Mouse (Mus musculus) liver, embryonic 11.5 days (tissue): ENCODE results near the gene Tor4a. TPM values are rescaled to one million over a fixed set of nuclear protein-coding genes. Genes with fewer than 3 reads are reported as not detected.
A peak's percentile ranks its signal among the peaks of the same experiment; 100 is the strongest.

Experiments used
- ATAC-seq: fragments of 200-750 bp; cut with Nextera tagmentation; replicated peaks from 2 replicates; pipeline ENCODE4 v1.8.0; 2017; ENCODE audit warnings: moderate number of reproducible peaks, mild to moderate bottlenecking, moderate TSS enrichment, moderate library complexity; ENCODE audit not compliant: low FRiP score
- DNase-seq: peaks from one replicate; pipeline ENCODE4 v3.0.0-alpha.2; 2017; ENCODE audit warnings: low spot score
- H3K27ac ChIP-seq: fragments of 300-500 bp; sonication (generic); 2 replicates; pipeline ENCODE4 v1.5.1; 2014; ENCODE audit warnings: mild to moderate bottlenecking, low read depth, low read length, control low read depth
- H3K27me3 ChIP-seq: fragments of 300-500 bp; sonication (generic); replicated peaks from 2 replicates; pipeline ENCODE4 v1.6.1; 2014; ENCODE audit warnings: low read length, mixed read lengths; ENCODE audit not compliant: control insufficient read depth, insufficient read depth
- H3K36me3 ChIP-seq: fragments of 300-500 bp; sonication (generic); 2 replicates; pipeline ENCODE4 v1.6.1; 2014; ENCODE audit warnings: mild to moderate bottlenecking, low read length, moderate library complexity, mixed read lengths; ENCODE audit not compliant: control insufficient read depth, insufficient read depth
- H3K4me1 ChIP-seq: fragments of 300-500 bp; sonication (generic); replicated peaks from 2 replicates; pipeline ENCODE4 v1.6.1; 2014; ENCODE audit warnings: low read length, mixed read lengths; ENCODE audit not compliant: control insufficient read depth, insufficient read depth
- H3K4me2 ChIP-seq: fragments of 300-500 bp; sonication (generic); 2 replicates; pipeline ENCODE4 v1.6.1; 2014; ENCODE audit warnings: mild to moderate bottlenecking, control low read depth, moderate library complexity
- H3K4me3 ChIP-seq: fragments of 300-500 bp; sonication (generic); 2 replicates; pipeline ENCODE4 v1.5.1; 2014; ENCODE audit warnings: low read depth, low read length, control low read depth
- H3K9ac ChIP-seq: fragments of 300-500 bp; sonication (generic); 2 replicates; pipeline ENCODE4 v1.6.1; 2014; ENCODE audit warnings: low read depth, low read length, control low read depth
- H3K9me3 ChIP-seq: fragments of 300-500 bp; sonication (generic); 2 replicates; pipeline ENCODE4 v1.6.1; 2016; ENCODE audit warnings: low read length, inconsistent platforms, mixed read lengths; ENCODE audit not compliant: control insufficient read depth
- WGBS: fragments of 180-500 bp; shearing (Covaris S2); extraction: QIAGEN DNeasy Blood & Tissue Kit; methylation state at CpG from one replicate; pipeline ENCODE4 v1.1.7; 2014; 5-methylcytosine and 5-hydroxymethylcytosine counted together
- polyA plus RNA-seq: library from polyadenylated mRNA; unstranded; fragments of >200 nt; fragmentation: Nextera tagmentation; extraction: Ambion mirVana; gene quantifications from 2 replicates; pipeline ENCODE4 v1.2.1, GENCODE M21; 2014

Gene Tor4a
- polyA plus RNA-seq, 1 experiment from 2014 or later = 12.1 TPM

GRCm38 (mm10) chr2:25187841-25188240 lies 8.8 kb downstream of the Tor4a start:
- WGBS = 83% methylated on average over 6 of the region's 6 CpGs
- no peak for DNase-seq
- Histone ChIP-seq H3K27me3 (peaks cover 28% of the 10 kb centered on the region), H3K4me2 (no peak overlapping the region), H3K4me1 (peaks cover 2% of the 10 kb centered on the region), H3K27ac (no peak overlapping the region), H3K4me3 (no peak overlapping the region), H3K9me3 (no peaks in the 10 kb centered on the region), H3K36me3 (no peaks in the 10 kb centered on the region), H3K9ac (no peak overlapping the region)
- ATAC-seq = no peak

DNA sequence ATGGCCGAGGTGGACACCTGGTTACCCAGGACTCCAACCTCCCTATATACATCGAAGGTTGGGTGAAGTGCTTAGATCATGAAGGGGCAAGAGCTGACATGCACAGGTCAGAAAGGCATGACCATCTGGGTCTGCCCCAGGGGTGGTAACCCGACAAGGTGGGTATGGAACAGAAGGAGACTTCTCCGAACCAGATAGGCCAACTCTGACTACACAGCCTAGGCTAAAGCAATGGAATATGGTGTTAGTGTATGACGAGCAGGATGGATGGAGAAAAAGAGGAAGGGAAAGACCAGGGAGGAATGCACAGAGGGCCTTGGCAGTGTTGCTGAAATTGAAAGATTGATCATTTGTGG lies 10.1 kb downstream of the Tor4a start:
- no peak for DNase-seq
- 36% methylated on average over 5 of the region's 5 CpGs for WGBS
- no peak overlapping the region for H3K9ac ChIP-seq

GRCm38 (mm10) chr2:25185625-25186574 lies 10.8 kb downstream of the Tor4a start:
- Histone ChIP-seq H3K36me3 (no peaks in the 10 kb centered on the region), H3K4me1 (peaks cover 5% of the 10 kb centered on the region), H3K9me3 (no peaks in the 10 kb centered on the region), H3K4me3 (peak overlapping the region; percentile 51), H3K9ac (peak overlapping the region; percentile 54), H3K4me2 (peak overlapping the region; percentile 79), H3K27me3 (peaks cover 45% of the 10 kb centered on the region), H3K27ac (0 out of 2 replicates have a peak overlapping the region, but pooled peaks have one; percentile 29)
- 1% methylated on average over 63 of the region's 64 CpGs for WGBS
- peak; percentile 38; the same call in 1 of the 2 replicates for ATAC-seq
- DNase-seq = peak; percentile 64

More for the DNA sequence above, 10.1 kb downstream of the Tor4a start:
- peak overlapping the region; percentile 51; the same call in 1 of the 2 replicates for H3K4me3 ChIP-seq
- peaks cover 38% of the 10 kb centered on the region for H3K27me3 ChIP-seq
- H3K4me1 ChIP-seq = peaks cover 5% of the 10 kb centered on the region
- no peaks in the 10 kb centered on the region for H3K36me3 ChIP-seq
- H3K27ac ChIP-seq = no peak overlapping the region
- H3K9me3 ChIP-seq = no peaks in the 10 kb centered on the region
- peak overlapping the region; percentile 79 for H3K4me2 ChIP-seq
- ATAC-seq = no peak

DNA sequence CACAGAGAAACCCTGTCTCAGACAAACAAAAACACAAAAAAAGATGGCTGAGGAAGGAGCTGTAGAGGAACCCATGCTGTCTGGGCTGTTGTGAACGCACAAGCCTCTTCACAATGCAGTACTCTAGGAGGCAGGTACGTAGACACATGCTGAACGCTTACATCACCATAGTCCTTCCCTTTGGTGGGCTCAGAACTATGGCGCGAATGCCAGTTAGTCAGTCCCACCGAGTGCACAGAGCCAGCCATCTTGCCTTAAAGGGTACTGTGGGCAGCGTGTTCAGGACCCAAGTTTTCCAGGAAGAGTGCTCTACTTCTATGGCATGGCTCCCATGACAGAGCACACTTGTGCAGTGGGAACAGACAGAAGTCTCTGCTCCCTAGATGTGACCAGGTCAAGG lies 12.2 kb downstream of the Tor4a start:
- Histone ChIP-seq H3K4me3 (no peak overlapping the region), H3K9ac (no peak overlapping the region), H3K4me2 (no peak overlapping the region), H3K9me3 (no peaks in the 10 kb centered on the region), H3K36me3 (no peaks in the 10 kb centered on the region), H3K4me1 (peaks cover 12% of the 10 kb centered on the region), H3K27ac (no peak overlapping the region), H3K27me3 (peaks cover 56% of the 10 kb centered on the region)
- WGBS = 91% methylated on average over 7 of the region's 7 CpGs
- DNase-seq = no peak
- ATAC-seq = no peak

DNA sequence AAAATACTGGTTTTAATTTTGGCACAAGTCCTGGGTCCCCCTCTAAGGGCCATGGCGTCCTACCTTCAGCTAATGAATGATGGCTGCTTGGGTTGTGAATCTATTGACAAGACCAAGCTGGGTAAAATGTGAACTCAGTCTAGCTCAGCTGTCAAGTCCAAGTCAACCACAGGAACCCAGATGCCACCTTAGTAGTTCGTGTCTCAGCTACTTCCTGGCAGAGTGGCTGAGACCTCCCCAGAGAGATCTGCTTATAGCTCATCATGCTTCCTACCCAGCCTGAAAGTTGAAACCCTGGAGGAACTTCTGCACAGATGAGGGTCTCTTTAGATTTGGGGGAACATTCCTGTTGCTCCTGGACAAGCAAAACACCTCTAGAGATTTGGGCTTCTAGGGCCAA lies 13.3 kb downstream of the Tor4a start:
- 67% methylated on average over 2 of the region's 2 CpGs for WGBS
- Histone ChIP-seq H3K36me3 (no peaks in the 10 kb centered on the region), H3K9ac (no peak overlapping the region), H3K27me3 (peaks cover 65% of the 10 kb centered on the region), H3K4me2 (no peak overlapping the region), H3K4me1 (peaks cover 15% of the 10 kb centered on the region), H3K27ac (no peak overlapping the region), H3K9me3 (no peaks in the 10 kb centered on the region), H3K4me3 (no peak overlapping the region)
- DNase-seq (no peak), ATAC-seq (no peak)

DNA sequence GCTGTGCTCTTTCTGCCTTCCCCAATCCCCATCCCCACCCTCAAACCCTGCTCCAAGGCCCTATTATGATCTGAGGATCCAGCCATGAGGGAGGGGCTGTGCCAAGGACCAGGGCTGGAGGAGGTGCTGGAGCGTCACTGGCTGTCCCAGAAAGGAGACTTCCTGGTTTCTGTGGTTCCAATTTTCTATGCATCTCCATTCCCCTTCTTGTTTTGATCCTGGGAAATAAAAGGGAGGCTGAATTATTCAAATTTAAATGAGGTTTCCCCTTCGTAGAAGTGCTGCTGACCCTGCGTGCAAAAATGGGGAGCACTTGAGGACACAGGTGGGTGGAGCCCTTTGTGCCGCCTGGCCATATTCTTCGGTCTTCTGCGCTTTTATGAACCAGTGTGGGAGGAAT lies 14.0 kb downstream of the Tor4a start:
- DNase-seq = no peak
- Histone ChIP-seq H3K27me3 (peaks cover 68% of the 10 kb centered on the region), H3K4me2 (peak overlapping the region; percentile 96), H3K9me3 (no peaks in the 10 kb centered on the region), H3K4me1 (peaks cover 21% of the 10 kb centered on the region), H3K36me3 (no peaks in the 10 kb centered on the region), H3K27ac (no peak overlapping the region), H3K9ac (0 out of 2 replicates have a peak overlapping the region, but pooled peaks have one; percentile 38), H3K4me3 (peak overlapping the region; percentile 65)
- 32% methylated on average over 6 of the region's 6 CpGs for WGBS
- no peak for ATAC-seq

- H3K9ac ChIP-seq = peak overlapping the region; percentile 78
- H3K9me3 ChIP-seq = no peaks in the 10 kb centered on the region
- peaks cover 28% of the 10 kb centered on the region for H3K4me1 ChIP-seq
- 2% methylated on average over 17 of the region's 17 CpGs for WGBS
- no peaks in the 10 kb centered on the region for H3K36me3 ChIP-seq
- ATAC-seq (no peak), DNase-seq (no peak)
- H3K4me2 ChIP-seq = peak overlapping the region; percentile 96
- peak overlapping the region; percentile 65 for H3K4me3 ChIP-seq
- H3K27me3 ChIP-seq = peaks cover 76% of the 10 kb centered on the region
- peak overlapping the region; percentile 93 for H3K27ac ChIP-seq
Measured at GRCm38 (mm10) chr2:25181891-25182397, 14.7 kb downstream of the Tor4a start.

DNA sequence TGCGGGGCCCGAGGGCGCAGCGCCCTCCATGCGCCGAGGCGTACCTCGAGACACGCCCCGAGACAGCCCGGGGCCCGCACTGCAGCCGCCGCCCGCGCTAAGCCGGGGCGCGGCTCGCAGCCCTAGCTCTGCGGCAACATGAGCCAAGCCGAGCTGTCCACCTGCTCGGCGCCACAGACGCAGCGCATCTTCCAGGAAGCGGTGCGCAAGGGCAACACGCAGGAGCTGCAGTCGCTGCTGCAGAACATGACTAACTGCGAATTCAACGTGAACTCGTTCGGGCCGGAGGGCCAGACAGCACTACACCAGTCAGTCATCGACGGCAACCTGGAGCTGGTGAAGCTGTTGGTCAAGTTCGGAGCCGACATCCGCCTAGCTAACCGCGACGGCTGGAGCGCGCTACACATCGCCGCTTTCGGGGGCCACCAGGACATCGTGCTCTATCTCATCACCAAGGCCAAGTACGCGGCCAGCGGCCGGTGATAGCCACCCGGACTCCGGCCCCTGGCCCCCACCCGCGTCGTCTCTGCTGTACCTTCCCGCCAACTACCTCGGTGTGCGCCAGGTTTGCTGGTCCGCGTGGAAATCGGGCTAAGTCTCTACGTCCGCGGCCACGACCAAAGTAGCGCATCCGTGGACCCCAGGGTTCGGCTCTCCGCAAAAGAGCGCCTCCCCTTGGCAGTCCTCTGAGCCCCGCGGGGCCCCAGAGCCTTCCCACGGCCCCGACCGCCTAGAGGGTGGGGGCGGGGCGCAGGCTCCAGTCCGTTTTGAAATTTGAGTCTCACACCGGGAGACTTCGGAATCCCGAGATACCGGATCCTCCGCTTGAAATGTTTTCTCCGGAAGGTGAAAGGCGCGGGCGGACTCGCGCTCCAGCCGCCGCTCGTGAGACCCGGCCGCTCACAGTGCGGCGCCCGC lies 15.5 kb downstream of the Tor4a start:
- under 1% methylated on average over 100 of the region's 100 CpGs for WGBS
- no peaks in the 10 kb centered on the region for H3K36me3 ChIP-seq
- peaks cover 29% of the 10 kb centered on the region for H3K4me1 ChIP-seq
- peak overlapping the region; percentile 78 for H3K9ac ChIP-seq
- peak overlapping the region; percentile 93 for H3K27ac ChIP-seq
- H3K4me3 ChIP-seq = peak overlapping the region; percentile 65
- ATAC-seq = peak; percentile 72
- H3K4me2 ChIP-seq = peak overlapping the region; percentile 96
- no peaks in the 10 kb centered on the region for H3K9me3 ChIP-seq
- peaks cover 72% of the 10 kb centered on the region for H3K27me3 ChIP-seq
- DNase-seq = peak; percentile 79
